Mouse (Mus musculus) ES-Bruce4 (cell line): ENCODE measurements around the gene Atp8a2. TPM values are rescaled to one million over a fixed set of nuclear protein-coding genes. Genes with fewer than 3 reads are reported as not detected.

ENCODE experiments used
- H3K27ac ChIP-seq: 2 replicates; pipeline ENCODE4 v1.5.1; 2012; ENCODE audit warnings: low read length, inconsistent platforms; ENCODE audit not compliant: insufficient read depth
- H3K27me3 ChIP-seq: 2 replicates; pipeline ENCODE4 v1.6.1; 2012; ENCODE audit warnings: mild to moderate bottlenecking, low read length, inconsistent platforms; ENCODE audit not compliant: control insufficient read depth, poor library complexity, insufficient read depth, severe bottlenecking
- H3K36me3 ChIP-seq: 2 replicates; pipeline ENCODE4 v1.6.1; 2012; ENCODE audit warnings: inconsistent platforms, mild to moderate bottlenecking, low read length, moderate library complexity; ENCODE audit not compliant: control insufficient read depth, poor library complexity, insufficient read depth, severe bottlenecking
- H3K4me1 ChIP-seq: one replicate; pipeline ENCODE4 v1.8.1; 2011; ENCODE audit warnings: low read length; ENCODE audit not compliant: control insufficient read depth, insufficient read depth
- H3K4me3 ChIP-seq: 2 replicates; pipeline ENCODE4 v1.5.1; 2011; ENCODE audit warnings: low read depth, mild to moderate bottlenecking, low read length
- H3K9ac ChIP-seq: 2 replicates; pipeline ENCODE4 v1.6.1; 2012; ENCODE audit warnings: low read depth, mild to moderate bottlenecking, inconsistent platforms; ENCODE audit not compliant: poor library complexity, severe bottlenecking
- H3K9me3 ChIP-seq: replicated peaks from 2 replicates; pipeline ENCODE4 v1.6.1; 2012; ENCODE audit warnings: mild to moderate bottlenecking, low read length, inconsistent platforms; ENCODE audit not compliant: control insufficient read depth, poor library complexity, insufficient read depth, severe bottlenecking
- CTCF ChIP-seq: IDR thresholded peaks from one replicate; pipeline ENCODE4 v1.8.1; 2011; ENCODE audit warnings: low read depth, low read length
- EP300 ChIP-seq: IDR thresholded peaks from 2 replicates; pipeline ENCODE4 v1.6.1; 2011; ENCODE audit warnings: low read depth, low read length; ENCODE audit not compliant: insufficient read depth
- POLR2A ChIP-seq: IDR thresholded peaks from one replicate; pipeline ENCODE4 v1.8.1; 2011; ENCODE audit warnings: low read length; ENCODE audit not compliant: insufficient read depth
- polyA plus RNA-seq: library from polyadenylated mRNA; stranded (reverse); fragments of >200 nt; gene quantifications from 2 replicates; pipeline ENCODE4 v1.2.4, GENCODE M21; 2011; ENCODE audit warnings: low read depth; ENCODE audit not compliant: missing spikeins, insufficient read depth, insufficient read length

Gene Atp8a2
- polyA plus RNA-seq, 1 experiment, result 1.1 TPM

DNA sequence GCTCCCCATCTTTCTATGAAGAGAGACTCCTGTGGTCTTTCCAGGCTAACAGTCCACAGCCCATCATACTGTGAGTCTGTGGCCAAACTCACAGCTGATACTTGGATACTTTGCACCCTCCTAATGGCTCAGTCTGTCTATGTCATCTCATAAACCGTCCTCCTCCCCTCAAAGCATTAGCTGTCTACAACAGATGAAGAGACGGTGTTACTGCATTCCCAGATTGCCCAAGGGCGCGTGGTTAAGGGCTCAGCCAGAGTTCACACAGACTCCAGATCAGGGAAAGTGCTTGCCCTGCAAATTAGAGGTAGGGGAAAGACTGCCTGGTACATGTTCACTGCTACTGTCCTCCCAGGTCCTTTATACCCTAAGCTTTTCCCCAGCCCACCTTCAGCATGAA, 515.1 kb downstream of the Atp8a2 start:
- no peak for TF ChIP-seq POLR2A
- no peak for TF ChIP-seq EP300
- TF ChIP-seq CTCF, result no peak
- H3K4me1 ChIP-seq, result no peaks in the 10 kb centered on the region

DNA sequence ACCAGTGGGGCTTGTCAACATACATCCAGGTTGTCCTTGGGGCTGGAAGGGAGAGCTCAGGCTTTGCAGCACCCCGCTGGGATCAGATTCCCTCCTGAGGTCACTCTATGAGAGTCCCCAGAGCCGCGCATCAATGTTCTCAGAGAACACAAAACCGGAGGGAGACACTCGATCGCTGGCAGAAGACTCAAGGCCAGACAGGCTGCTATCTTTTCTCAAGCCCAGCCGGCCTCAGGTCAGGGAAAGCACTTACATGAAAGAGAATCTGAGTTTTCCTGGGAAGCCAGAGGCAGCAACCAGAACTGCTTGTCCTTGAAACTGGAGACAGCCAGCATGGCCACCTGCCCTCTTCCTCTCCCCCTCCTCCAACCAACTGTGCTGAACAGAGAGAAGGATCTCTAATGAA, 519.4 kb downstream of the Atp8a2 start:
- no peak overlapping the region for H3K9ac ChIP-seq
- no peaks in the 10 kb centered on the region for H3K36me3 ChIP-seq
- H3K4me3 ChIP-seq, result no peak overlapping the region
- TF ChIP-seq CTCF (no peak), EP300 (no peak)
- H3K27me3 ChIP-seq, result no peaks in the 10 kb centered on the region
- no peaks in the 10 kb centered on the region for H3K4me1 ChIP-seq
- no peaks in the 10 kb centered on the region for H3K9me3 ChIP-seq
- no peak overlapping the region for H3K27ac ChIP-seq

More for the DNA sequence above, 515.1 kb downstream of the Atp8a2 start:
- H3K27ac ChIP-seq, result no peak overlapping the region
- H3K9me3 ChIP-seq, result no peaks in the 10 kb centered on the region
- H3K4me3 ChIP-seq, result no peak overlapping the region
- no peaks in the 10 kb centered on the region for H3K36me3 ChIP-seq
- no peak overlapping the region for H3K9ac ChIP-seq
- H3K27me3 ChIP-seq, result no peaks in the 10 kb centered on the region

GRCm38 (mm10) chr14:59675330-59675729, 521.6 kb downstream of the Atp8a2 start:
- H3K4me1 ChIP-seq, result no peaks in the 10 kb centered on the region
- TF ChIP-seq POLR2A (no peak), CTCF (no peak), EP300 (no peak)
- no peaks in the 10 kb centered on the region for H3K9me3 ChIP-seq
- no peak overlapping the region for H3K27ac ChIP-seq
- no peak overlapping the region for H3K9ac ChIP-seq
- no peaks in the 10 kb centered on the region for H3K36me3 ChIP-seq
- no peaks in the 10 kb centered on the region for H3K27me3 ChIP-seq
- H3K4me3 ChIP-seq, result no peak overlapping the region

DNA sequence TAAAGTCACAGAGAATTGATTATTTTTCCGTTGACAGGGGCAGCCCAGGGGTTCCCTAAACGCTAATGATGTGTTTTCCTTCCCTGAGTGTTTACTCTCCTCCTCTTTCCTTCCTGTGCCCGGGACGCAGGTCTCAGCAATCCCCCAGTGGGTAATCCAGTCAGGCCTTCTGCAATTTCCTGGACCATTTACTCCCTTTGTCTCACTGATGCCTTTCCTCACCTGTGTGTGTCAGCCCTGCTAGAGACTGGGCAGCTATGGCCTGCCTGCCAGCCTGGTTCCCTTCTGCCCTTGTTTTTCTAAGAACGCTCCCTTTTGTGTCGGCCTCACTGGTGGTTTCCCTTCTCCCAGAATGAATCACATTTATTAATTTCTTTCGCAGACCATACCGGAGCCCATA, 522.4 kb downstream of the Atp8a2 start:
- Histone ChIP-seq H3K27ac (no peak overlapping the region), H3K27me3 (no peaks in the 10 kb centered on the region), H3K9ac (no peak overlapping the region), H3K4me3 (no peak overlapping the region), H3K36me3 (no peaks in the 10 kb centered on the region), H3K9me3 (no peaks in the 10 kb centered on the region), H3K4me1 (no peaks in the 10 kb centered on the region)
- no peak for TF ChIP-seq EP300
- TF ChIP-seq POLR2A, result no peak
- no peak for TF ChIP-seq CTCF

GRCm38 (mm10) chr14:59672893-59673515, 524.0 kb downstream of the Atp8a2 start:
- Histone ChIP-seq H3K27me3 (no peaks in the 10 kb centered on the region), H3K9me3 (no peaks in the 10 kb centered on the region), H3K27ac (no peak overlapping the region), H3K9ac (no peak overlapping the region), H3K36me3 (no peaks in the 10 kb centered on the region), H3K4me3 (no peak overlapping the region), H3K4me1 (no peaks in the 10 kb centered on the region)
- TF ChIP-seq CTCF (no peak), EP300 (no peak), POLR2A (no peak)

- Histone ChIP-seq H3K9ac (no peak overlapping the region), H3K36me3 (no peaks in the 10 kb centered on the region)
- TF ChIP-seq CTCF (no peak), EP300 (no peak), POLR2A (no peak)
Measured at GRCm38 (mm10) chr14:59657098-59657497, 539.9 kb downstream of the Atp8a2 start.

More at GRCm38 (mm10) chr14:59657098-59657497, 539.9 kb downstream of the Atp8a2 start:
- Histone ChIP-seq H3K9me3 (no peaks in the 10 kb centered on the region), H3K4me1 (no peaks in the 10 kb centered on the region), H3K4me3 (no peak overlapping the region), H3K27ac (no peak overlapping the region), H3K27me3 (no peaks in the 10 kb centered on the region)
